Mouse (Mus musculus): ENCODE results near the gene Litaf. TPM values are rescaled to one million over a fixed set of nuclear protein-coding genes. Genes with fewer than 3 reads are reported as not detected.

Litaf gene
- total and polyA plus RNA-seq, 2 experiments from 2014 or later, result 20.5 to 22.4 TPM

DNA sequence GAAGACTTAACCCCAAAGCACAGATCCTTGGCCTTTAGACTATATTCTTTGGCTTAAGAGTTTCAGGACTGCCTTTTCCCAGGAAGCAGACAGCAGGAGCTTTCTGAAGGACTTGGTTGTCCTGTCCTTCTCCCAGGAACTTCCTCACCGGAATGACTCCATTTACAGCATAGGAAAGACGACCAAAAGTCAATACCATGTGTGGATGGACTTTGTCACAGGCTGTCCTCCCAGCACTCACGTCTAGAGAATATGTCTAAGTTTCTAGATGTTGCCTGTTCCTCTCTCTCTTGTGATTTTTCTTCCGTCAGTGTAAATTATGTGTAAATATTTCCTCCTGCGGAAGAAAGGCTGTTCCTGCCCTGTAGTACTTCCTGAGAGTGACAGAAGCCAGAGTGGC is 81.4 kb downstream of the Litaf start:
- 83% methylated on average over 5 of the region's 5 CpGs for WGBS
- H3K4me3 ChIP-seq (ENCODE audit: low read depth, low read length), result no peak overlapping the region
- no peak for TF ChIP-seq CTCF (IDR thresholded peaks at IDR 0.05)
- no peak overlapping the region for H3K27ac ChIP-seq (ENCODE audit: low read depth, low read length)
- H3K36me3 ChIP-seq (ENCODE audit: insufficient read depth, low read length), result no peaks in the 10 kb centered on the region
- ATAC-seq (ENCODE audit: low FRiP score) (no peak), DNase-seq (ENCODE audit: low spot score) (no peak)
- no peaks in the 10 kb centered on the region for H3K27me3 ChIP-seq (ENCODE audit: insufficient read depth, low read length)
- no peak overlapping the region for H3K9ac ChIP-seq (replicated peaks; ENCODE audit: low read length, poor library complexity, severe bottlenecking)
- no peaks in the 10 kb centered on the region for H3K9me3 ChIP-seq (ENCODE audit: low read length)
- H3K4me2 ChIP-seq (ENCODE audit: low read depth, low read length, poor library complexity, severe bottlenecking), result no peak overlapping the region
- no peaks in the 10 kb centered on the region for H3K4me1 ChIP-seq (ENCODE audit: insufficient read depth, low read length)

DNA sequence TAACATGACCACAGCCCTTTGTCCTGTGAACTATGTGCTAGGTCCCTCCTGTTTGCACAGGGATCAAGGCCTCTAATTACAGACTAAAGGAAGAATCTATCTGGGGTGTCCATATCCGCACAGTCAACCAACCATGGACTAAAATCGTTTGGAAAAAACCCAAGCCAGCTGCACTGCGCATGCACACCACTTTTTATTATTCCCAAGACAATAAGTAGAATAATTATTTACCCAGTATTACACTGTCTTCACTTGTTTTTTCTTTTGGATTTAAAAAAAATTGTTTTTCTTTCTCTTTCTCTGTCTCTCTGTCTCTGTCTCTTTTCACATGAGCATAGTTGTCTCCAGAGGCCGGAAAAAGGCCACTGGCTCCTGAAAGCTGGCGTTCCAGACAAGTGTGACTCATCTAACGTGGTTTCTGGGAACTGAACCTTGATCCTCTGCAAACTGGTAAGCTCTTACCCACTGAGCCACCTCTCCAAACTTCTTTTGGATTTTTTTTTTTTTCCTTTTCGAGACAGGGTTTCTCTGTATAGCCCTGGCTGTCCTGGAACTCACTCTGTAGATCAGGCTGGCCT is 84.4 kb downstream of the Litaf start:
- 80% methylated on average over 7 of the region's 7 CpGs for WGBS
- no peak for TF ChIP-seq CTCF (IDR thresholded peaks at IDR 0.05)
- no peak overlapping the region for H3K27ac ChIP-seq (ENCODE audit: low read depth, low read length)
- no peaks in the 10 kb centered on the region for H3K4me1 ChIP-seq (ENCODE audit: insufficient read depth, low read length)
- no peaks in the 10 kb centered on the region for H3K9me3 ChIP-seq (ENCODE audit: low read length)
- ATAC-seq (ENCODE audit: low FRiP score) (no peak), DNase-seq (ENCODE audit: low spot score) (no peak)
- no peak overlapping the region for H3K9ac ChIP-seq (replicated peaks; ENCODE audit: low read length, poor library complexity, severe bottlenecking)
- H3K4me3 ChIP-seq (ENCODE audit: low read depth, low read length), result no peak overlapping the region
- H3K36me3 ChIP-seq (ENCODE audit: insufficient read depth, low read length), result no peaks in the 10 kb centered on the region
- H3K4me2 ChIP-seq (ENCODE audit: low read depth, low read length, poor library complexity, severe bottlenecking), result no peak overlapping the region
- no peaks in the 10 kb centered on the region for H3K27me3 ChIP-seq (ENCODE audit: insufficient read depth, low read length)

DNA sequence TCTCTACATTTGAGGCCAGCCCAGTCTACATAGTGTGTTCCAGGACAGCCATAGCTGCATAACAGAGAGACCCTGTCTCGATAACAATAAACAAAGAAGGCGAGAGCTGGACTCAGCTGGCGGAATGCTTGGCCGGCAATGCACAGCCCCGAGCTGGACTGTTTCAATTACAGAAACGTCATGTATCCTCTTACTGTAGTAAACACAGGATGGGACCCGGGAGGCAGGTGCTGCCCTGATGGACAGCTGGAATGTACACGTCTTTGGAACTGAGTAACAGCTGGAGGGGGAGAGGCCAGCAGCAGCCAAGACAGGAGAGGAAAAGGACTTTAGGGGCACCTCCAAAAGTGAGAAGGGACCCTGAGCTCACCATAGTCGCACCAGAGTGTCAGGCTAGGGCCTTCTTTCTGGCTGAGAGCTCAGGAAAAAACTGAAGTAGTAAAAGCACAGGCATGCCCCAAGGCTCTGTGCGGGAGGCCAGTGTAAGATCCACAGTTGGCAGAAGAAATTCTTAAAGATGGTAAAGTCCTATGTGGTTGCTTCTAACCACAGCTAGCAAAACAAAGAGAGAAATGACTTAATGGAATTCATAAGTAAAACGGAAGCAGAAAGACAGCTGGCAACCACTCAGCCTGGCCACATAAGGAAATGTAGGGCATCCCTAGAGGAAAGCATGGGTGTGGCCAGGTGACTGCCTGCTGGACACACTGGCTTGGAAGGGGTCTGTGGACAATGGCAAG is 86.7 kb downstream of the Litaf start:
- no peak for DNase-seq (ENCODE audit: low spot score)
- WGBS, result 66% methylated on average over 11 of the region's 11 CpGs

DNA sequence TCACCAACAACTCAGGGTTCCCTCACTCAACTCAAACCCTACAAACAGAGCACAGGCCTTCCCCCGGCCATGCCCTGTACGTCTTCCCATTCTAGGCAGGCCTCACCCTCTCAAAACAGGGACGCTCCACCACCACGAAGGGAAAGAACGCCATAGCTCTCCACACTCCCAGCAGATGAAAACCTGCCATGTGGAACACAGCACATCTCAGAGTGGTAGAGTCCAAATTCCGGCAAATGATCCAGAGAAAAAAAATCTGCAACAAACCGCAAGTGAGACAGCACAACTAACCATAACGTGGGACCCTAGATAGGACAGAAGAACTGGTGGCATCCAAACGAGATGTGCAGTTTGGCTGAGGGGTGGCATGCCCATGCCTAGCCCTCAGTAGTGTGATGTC is 88.1 kb downstream of the Litaf start:
- no peak overlapping the region for H3K27ac ChIP-seq (ENCODE audit: low read depth, low read length)
- DNase-seq (ENCODE audit: low spot score) (no peak), ATAC-seq (ENCODE audit: low FRiP score) (no peak)
- no peak for TF ChIP-seq CTCF (IDR thresholded peaks at IDR 0.05)
- H3K4me3 ChIP-seq (ENCODE audit: low read depth, low read length), result no peak overlapping the region
- no peak overlapping the region for H3K4me2 ChIP-seq (ENCODE audit: low read depth, low read length, poor library complexity, severe bottlenecking)
- 93% methylated on average over 9 of the region's 9 CpGs for WGBS
- no peaks in the 10 kb centered on the region for H3K9me3 ChIP-seq (ENCODE audit: low read length)
- H3K27me3 ChIP-seq (ENCODE audit: insufficient read depth, low read length), result no peaks in the 10 kb centered on the region
- no peaks in the 10 kb centered on the region for H3K4me1 ChIP-seq (ENCODE audit: insufficient read depth, low read length)
- no peaks in the 10 kb centered on the region for H3K36me3 ChIP-seq (ENCODE audit: insufficient read depth, low read length)
- no peak overlapping the region for H3K9ac ChIP-seq (replicated peaks; ENCODE audit: low read length, poor library complexity, severe bottlenecking)

More for the DNA sequence above, 86.7 kb downstream of the Litaf start:
- Histone ChIP-seq H3K9ac (replicated peaks; ENCODE audit: low read length, poor library complexity, severe bottlenecking) (no peak overlapping the region), H3K4me2 (ENCODE audit: low read depth, low read length, poor library complexity, severe bottlenecking) (no peak overlapping the region), H3K36me3 (ENCODE audit: insufficient read depth, low read length) (no peaks in the 10 kb centered on the region), H3K27ac (ENCODE audit: low read depth, low read length) (no peak overlapping the region), H3K9me3 (ENCODE audit: low read length) (no peaks in the 10 kb centered on the region), H3K4me3 (ENCODE audit: low read depth, low read length) (no peak overlapping the region), H3K27me3 (ENCODE audit: insufficient read depth, low read length) (no peaks in the 10 kb centered on the region), H3K4me1 (ENCODE audit: insufficient read depth, low read length) (no peaks in the 10 kb centered on the region)
- TF ChIP-seq CTCF (IDR thresholded peaks at IDR 0.05), result no peak
- ATAC-seq (ENCODE audit: low FRiP score), result no peak

DNA sequence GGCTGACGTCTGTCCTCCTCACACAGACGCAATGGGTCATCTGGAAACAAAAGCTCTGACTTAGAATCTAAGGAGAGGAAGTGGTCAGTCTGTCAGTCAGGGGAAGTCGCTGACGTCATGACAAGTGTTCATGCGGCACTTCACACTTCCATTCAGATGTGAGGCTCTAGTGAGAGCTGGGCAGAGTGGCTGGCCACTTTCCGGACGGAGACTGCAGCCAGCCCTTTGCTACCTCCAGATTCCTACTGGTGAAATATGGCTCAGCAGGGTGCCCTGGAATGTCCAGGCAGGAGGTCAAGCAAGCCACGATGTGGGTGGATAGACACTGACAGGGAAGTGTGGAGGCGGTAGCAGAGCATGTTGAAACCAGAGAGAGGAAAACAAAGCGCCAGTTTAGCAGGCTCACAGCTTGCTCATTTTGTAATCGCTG is 89.7 kb downstream of the Litaf start:
- TF ChIP-seq CTCF (IDR thresholded peaks at IDR 0.05), result no peak
- 78% methylated on average over 11 of the region's 11 CpGs for WGBS
- no peak overlapping the region for H3K4me2 ChIP-seq (ENCODE audit: low read depth, low read length, poor library complexity, severe bottlenecking)
- no peaks in the 10 kb centered on the region for H3K36me3 ChIP-seq (ENCODE audit: insufficient read depth, low read length)
- H3K27ac ChIP-seq (ENCODE audit: low read depth, low read length), result no peak overlapping the region
- no peaks in the 10 kb centered on the region for H3K4me1 ChIP-seq (ENCODE audit: insufficient read depth, low read length)
- no peaks in the 10 kb centered on the region for H3K27me3 ChIP-seq (ENCODE audit: insufficient read depth, low read length)
- no peak overlapping the region for H3K9ac ChIP-seq (replicated peaks; ENCODE audit: low read length, poor library complexity, severe bottlenecking)
- DNase-seq (ENCODE audit: low spot score), result no peak
- no peak overlapping the region for H3K4me3 ChIP-seq (ENCODE audit: low read depth, low read length)
- no peak for ATAC-seq (ENCODE audit: low FRiP score)
- H3K9me3 ChIP-seq (ENCODE audit: low read length), result no peaks in the 10 kb centered on the region

DNA sequence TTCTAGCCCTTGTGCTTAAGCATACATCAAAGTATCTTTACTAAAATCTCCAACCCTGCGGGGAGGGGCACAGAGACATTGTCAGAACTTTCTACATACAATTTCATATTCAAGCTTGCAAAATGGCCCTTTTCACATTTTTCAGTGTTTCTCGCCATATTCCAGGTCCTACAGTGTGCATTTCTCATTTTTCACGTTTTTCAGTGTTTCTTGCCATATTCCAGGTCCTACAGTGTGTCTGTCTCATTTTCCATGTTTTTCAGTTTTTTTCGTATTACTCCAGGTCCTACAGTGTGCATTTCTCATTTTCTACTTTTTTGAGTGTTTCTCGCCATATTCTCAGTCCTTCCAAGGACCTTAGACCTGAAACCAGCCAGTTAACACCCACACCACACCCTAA is 91.0 kb downstream of the Litaf start:
- ATAC-seq (ENCODE audit: low FRiP score) (peak; percentile 82; the same call in 1 of the 2 replicates), DNase-seq (ENCODE audit: low spot score) (no peak)
- no peaks in the 10 kb centered on the region for H3K27me3 ChIP-seq (ENCODE audit: insufficient read depth, low read length)
- TF ChIP-seq CTCF (IDR thresholded peaks at IDR 0.05), result no peak
- no peaks in the 10 kb centered on the region for H3K4me1 ChIP-seq (ENCODE audit: insufficient read depth, low read length)
- H3K4me2 ChIP-seq (ENCODE audit: low read depth, low read length, poor library complexity, severe bottlenecking), result no peak overlapping the region
- H3K27ac ChIP-seq (ENCODE audit: low read depth, low read length), result no peak overlapping the region
- no peaks in the 10 kb centered on the region for H3K9me3 ChIP-seq (ENCODE audit: low read length)
- 76% methylated on average over 5 of the region's 5 CpGs for WGBS
- no peak overlapping the region for H3K9ac ChIP-seq (replicated peaks; ENCODE audit: low read length, poor library complexity, severe bottlenecking)
- H3K36me3 ChIP-seq (ENCODE audit: insufficient read depth, low read length), result no peaks in the 10 kb centered on the region
- H3K4me3 ChIP-seq (ENCODE audit: low read depth, low read length), result no peak overlapping the region
